Mouse (Mus musculus) left cerebral cortex, adult 11 months (tissue): ENCODE measurements around the gene Cd300a.
A peak's percentile ranks its signal among the peaks of the same experiment; 100 is the strongest.

Experiments
- DNase-seq: peaks from one replicate; pipeline ENCODE4 v3.0.0; 2022; ENCODE audit warnings: low spot score

Cd300a gene

DNA sequence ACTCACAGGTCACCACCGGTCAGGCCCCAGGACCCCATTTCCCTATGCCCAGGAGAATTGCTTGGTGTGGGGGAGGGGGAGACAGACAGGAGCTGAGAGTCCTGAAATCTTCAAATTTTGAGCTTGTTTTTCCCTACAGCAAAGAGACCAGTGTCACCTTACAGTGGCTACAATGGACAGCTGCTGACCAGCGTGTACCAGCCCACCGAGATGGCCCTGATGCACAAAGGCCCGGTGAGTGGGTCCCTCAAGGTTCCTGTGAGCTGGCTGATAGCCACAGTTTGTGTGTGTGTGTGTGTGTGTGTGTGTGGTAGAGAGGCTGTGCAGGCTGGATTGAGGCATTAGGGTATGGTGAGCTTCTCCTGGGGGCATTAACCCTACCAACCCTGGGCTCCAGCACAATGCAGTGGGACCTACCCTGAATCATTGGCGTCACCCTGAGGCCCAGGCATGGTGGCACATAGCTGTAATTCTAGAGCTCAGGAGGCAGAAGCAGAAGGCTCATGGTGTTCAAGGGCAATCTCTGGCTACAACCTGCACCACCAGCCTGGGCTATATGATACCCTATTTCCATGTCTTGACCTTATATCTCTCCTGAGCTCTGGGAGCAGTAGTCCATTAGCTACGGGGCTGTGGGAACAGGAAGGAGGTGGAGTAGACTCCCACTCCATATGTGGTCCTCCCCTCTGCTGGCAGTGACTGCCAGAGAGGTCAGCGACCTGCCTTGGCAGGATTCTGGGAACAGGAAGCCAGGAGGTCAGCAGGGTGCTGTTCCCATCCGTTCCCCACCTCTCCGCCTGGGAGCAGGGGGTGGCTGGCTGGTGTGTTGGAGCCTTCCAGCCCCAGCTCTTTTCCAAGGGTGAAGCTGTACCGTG lies 23.1 kb upstream of the Cd300a start:
- DNase-seq = no peak

- DNase-seq = no peak
Measured at GRCm38 (mm10) chr11:114867361-114868235, 22.2 kb upstream of the Cd300a start.

GRCm38 (mm10) chr11:114868280-114868679 lies 21.6 kb upstream of the Cd300a start:
- DNase-seq = no peak

DNA sequence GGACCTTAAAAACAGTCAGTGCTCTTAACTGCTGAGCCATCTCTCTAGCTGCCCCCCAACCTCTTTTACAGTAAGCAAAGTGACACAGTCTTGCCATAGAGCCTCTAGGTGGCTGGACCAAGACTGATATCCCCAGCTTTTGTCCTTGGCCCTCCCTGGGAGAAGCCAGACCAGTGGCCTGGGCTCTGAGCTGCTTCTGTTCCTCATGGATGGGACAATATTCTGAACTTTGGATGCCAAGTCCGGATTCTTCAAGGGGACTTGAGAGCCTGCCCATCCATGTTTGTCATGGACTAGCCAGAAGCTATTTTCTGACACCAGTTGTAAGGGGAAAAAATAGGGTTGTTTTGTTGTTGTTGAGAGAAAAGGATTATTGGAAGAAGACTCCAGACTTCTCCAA lies 20.1 kb upstream of the Cd300a start:
- DNase-seq = no peak

GRCm38 (mm10) chr11:114871540-114871939 lies 18.3 kb upstream of the Cd300a start:
- no peak for DNase-seq

DNA sequence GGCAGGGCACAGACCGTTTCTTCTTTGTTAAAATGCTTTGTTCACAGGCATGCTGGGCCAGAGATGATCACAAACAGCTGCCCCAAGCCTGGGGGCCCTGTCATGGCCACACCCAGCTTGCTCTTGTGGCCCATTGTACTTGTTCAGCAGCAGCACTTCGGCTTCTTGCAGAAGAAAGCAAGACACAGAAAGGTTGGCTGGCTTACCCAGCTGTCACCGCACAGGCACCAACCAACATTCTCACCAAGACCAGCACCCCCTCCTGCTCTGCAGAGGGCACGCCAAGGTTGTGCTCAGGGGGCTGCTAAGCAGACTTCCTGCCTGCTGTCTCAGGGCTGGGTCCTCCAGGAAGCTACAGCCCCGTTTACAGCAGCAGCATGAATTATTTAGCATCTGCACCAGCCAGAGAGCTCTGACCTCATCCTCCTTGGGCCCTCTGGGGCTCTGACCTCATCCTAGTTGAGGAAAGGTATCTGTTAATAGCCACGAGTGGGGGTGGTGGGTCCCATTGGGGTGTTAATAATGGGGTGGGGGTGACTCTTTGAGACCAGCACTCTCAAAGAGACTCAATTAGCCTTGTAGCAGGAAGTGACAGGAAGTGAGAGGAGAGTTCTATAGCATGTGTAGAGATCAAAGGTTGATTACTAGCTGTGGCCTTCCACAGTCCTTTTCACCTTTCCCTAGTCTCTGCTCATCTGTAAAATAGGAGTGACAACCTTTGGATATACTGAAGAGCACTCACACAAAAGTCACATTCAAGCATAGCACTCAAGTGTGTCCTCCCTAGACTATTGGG lies 16.6 kb upstream of the Cd300a start:
- no peak for DNase-seq

GRCm38 (mm10) chr11:114874226-114875145 lies 15.4 kb upstream of the Cd300a start:
- no peak for DNase-seq

GRCm38 (mm10) chr11:114875301-114875801 lies 14.5 kb upstream of the Cd300a start:
- DNase-seq = no peak

GRCm38 (mm10) chr11:114876176-114876575 lies 13.7 kb upstream of the Cd300a start:
- DNase-seq = no peak

DNA sequence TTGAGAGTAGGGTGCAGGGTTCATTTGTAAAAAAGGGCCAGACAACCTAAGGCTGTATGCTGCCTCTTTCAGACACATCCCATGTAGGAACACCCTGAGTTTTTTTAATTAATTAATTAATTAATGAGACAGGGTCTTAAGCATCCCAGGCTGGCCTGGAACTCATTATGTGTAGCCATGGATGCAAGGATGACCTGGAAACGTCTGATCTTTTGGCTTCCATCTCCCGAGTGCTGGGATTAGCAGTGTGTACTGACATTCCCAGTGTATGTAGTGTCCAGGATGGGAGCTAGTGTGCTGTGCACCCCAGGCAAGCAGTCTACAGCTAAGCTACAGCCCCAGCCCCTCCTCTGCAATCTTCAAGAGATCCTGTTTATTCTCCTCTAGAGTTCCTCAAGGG lies 13.2 kb upstream of the Cd300a start:
- DNase-seq = no peak

- DNase-seq = peak; percentile 40
Measured at GRCm38 (mm10) chr11:114877145-114877544, 12.7 kb upstream of the Cd300a start.

- no peak for DNase-seq
Measured at GRCm38 (mm10) chr11:114879666-114880065, 10.2 kb upstream of the Cd300a start.

GRCm38 (mm10) chr11:114880185-114880584 lies 9.7 kb upstream of the Cd300a start:
- DNase-seq = no peak

- no peak for DNase-seq
Measured at GRCm38 (mm10) chr11:114880589-114880988, 9.3 kb upstream of the Cd300a start.

DNA sequence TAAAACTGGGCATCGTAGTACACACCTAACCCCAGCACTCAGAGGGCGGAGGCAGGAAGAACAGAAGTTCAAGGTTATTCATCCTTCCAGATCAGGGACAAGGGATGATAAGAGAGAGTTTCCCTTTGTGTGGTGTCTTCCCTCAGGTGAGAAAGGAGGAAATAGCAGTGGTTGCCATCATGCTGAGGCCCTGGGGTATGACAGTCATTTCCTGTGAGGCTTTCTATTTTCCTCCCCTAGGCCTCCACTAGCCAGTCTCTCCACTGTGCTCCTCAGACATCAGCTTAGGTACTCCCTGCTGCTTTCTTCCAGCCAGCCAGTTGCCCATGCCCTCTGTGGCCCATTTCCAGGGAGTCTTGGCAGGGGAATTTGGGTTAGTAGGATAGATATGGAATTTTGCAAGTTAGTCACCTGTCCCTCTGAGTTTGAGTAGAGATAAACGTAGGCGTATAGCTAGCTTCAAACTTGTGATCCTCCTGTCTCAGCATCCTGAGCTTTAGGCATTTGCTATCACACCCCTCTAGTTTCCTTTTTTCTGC lies 6.5 kb upstream of the Cd300a start:
- DNase-seq = no peak

DNA sequence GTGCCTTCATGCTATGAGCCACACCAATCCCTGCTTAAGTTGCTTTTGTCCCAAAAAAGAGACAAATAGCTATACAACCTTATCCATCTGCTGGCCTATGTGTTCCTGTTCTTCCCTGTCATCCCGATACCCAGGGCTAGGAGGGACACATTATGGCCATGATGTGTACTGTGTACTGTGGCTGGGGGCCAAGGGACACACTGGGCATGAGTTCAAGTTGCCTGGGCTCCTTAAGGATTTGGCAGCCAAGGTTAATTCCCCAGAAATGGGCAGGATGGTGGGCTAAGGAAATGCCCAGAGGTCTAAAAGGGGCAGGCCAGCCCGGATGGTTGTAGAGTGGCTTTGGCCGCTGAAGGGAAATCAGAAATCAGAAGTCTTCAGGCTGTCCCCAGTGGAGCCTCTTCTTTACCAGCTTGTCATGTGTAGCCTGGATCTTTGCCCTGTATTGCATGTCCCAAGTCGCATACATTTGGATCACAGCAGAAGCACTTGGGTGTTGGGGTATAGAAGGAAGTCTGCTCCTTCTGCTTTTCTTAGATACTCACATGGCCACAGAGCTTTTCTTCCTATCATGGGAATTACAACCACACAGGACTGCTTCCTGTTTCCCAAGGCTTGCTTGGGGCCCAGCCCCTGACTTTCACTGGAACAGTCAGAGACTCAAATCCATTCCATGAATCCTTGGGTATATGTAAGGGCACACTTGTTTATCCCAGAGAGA lies 5.3 kb upstream of the Cd300a start:
- DNase-seq = no peak

- no peak for DNase-seq
Measured at GRCm38 (mm10) chr11:114890542-114890941, 701 bp downstream of the Cd300a start.

- DNase-seq = no peak
Measured at GRCm38 (mm10) chr11:114896085-114896484, 6.2 kb downstream of the Cd300a start.

DNA sequence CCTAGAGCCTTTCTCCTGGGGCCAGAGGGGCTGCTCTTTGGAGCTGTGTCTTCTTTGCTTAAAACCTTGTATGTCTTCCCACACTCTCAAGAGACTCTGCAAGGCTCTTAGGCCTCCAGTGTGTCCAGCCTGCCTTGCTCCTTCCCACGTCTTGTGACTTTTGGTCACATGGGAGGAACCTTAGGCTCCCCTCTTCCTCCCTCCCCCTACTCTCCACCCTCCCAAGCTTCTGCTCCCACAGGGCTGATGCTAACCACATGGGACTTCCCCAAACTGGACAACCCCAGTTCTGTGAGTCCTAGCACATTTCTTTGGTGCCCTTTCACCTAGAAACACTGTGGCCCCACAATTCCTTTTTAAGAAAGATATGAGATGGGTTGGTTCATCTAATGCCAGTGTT lies 8.2 kb downstream of the Cd300a start:
- DNase-seq = no peak

- no peak for DNase-seq
Measured at GRCm38 (mm10) chr11:114903224-114903623, 13.4 kb downstream of the Cd300a start.
